Mouse (Mus musculus) forebrain, embryonic 15.5 days (tissue): ENCODE measurements around the gene Cd101. TPM values are rescaled to one million over a fixed set of nuclear protein-coding genes. Genes with fewer than 3 reads are reported as not detected.

Experiments used
- ATAC-seq: fragments of 200-750 bp; cut with Nextera tagmentation; replicated peaks from 2 replicates; pipeline ENCODE4 v1.8.0; 2017; ENCODE audit warnings: mild to moderate bottlenecking, moderate TSS enrichment, moderate library complexity
- H3K27ac ChIP-seq: fragments of 300-500 bp; sonication (generic); replicated peaks from 2 replicates; pipeline ENCODE4 v1.5.1; 2015; ENCODE audit warnings: mild to moderate bottlenecking, inconsistent platforms
- H3K27me3 ChIP-seq: fragments of 300-500 bp; sonication (generic); 2 replicates; pipeline ENCODE4 v1.6.1; 2015; ENCODE audit warnings: inconsistent platforms
- H3K36me3 ChIP-seq: fragments of 300-500 bp; sonication (generic); 2 replicates; pipeline ENCODE4 v1.6.1; 2015; ENCODE audit warnings: mild to moderate bottlenecking, inconsistent platforms
- H3K4me1 ChIP-seq: fragments of 300-500 bp; sonication (generic); 2 replicates; pipeline ENCODE4 v1.6.1; 2015; ENCODE audit warnings: inconsistent platforms
- H3K4me2 ChIP-seq: fragments of 300-500 bp; sonication (generic); replicated peaks from 2 replicates; pipeline ENCODE4 v1.6.1; 2015; ENCODE audit warnings: mild to moderate bottlenecking, inconsistent platforms
- H3K4me3 ChIP-seq: fragments of 300-500 bp; sonication (generic); 2 replicates; pipeline ENCODE4 v1.5.1; 2015; ENCODE audit warnings: mild to moderate bottlenecking, inconsistent platforms
- H3K9ac ChIP-seq: fragments of 300-500 bp; sonication (generic); replicated peaks from 2 replicates; pipeline ENCODE4 v1.6.1; 2015; ENCODE audit warnings: mild to moderate bottlenecking, inconsistent platforms
- H3K9me3 ChIP-seq: fragments of 300-500 bp; sonication (generic); 2 replicates; pipeline ENCODE4 v1.6.1; 2016; ENCODE audit warnings: inconsistent platforms
- WGBS: fragments of 180-500 bp; shearing (Covaris S2); methylation state at CpG from one replicate; pipeline ENCODE4 v1.1.7; 2015; ENCODE audit warnings: mixed read lengths; 5-methylcytosine and 5-hydroxymethylcytosine counted together
- polyA plus RNA-seq: library from polyadenylated mRNA; unstranded; fragments of >200 nt; fragmentation: Nextera tagmentation; extraction: Ambion mirVana; gene quantifications from 2 replicates; pipeline ENCODE4 v1.2.1, GENCODE M21; 2015

The Cd101 gene
- polyA plus RNA-seq, 1 experiment from 2014 or later: 0.05 TPM

DNA sequence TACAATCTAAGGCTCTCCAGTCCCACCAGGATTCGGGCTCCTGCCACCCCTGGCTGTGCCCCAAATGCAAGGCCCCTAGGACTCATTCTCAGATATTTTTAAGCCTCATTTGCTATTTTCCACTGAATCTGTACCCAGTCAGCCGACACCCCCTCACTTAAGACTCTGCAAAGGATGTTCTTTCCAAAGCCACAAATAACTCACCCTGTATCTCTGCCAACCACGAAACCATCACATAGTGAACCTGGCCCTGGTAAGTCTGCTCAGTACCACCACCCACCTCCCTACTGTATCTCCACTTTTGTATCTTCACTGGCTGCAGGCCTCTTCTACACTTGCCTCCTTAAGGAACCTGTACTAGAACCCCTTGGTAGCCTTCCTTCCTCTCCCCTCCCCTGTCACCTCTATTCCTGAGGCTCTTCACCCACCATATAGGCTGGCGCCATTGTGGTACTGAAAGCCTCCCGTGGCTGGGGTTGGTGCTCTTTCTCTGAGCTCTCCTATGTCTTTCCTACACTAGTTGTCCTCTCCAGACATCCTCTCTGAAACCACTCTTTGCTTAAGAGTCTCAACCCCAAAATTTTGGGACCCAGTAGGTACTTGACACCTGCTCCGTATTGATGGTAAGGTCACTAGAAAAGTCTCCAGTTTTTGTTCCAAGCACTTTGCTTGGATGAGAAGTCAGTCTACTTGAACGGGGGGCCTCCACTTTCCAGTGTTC lies 32.7 kb upstream of the Cd101 start:
- Histone ChIP-seq H3K27me3 (no peaks in the 10 kb centered on the region), H3K27ac (no peak overlapping the region), H3K4me1 (peaks cover 10% of the 10 kb centered on the region; the same call in 1 of the 2 replicates), H3K9ac (no peak overlapping the region), H3K4me3 (no peak overlapping the region), H3K36me3 (peaks cover 4% of the 10 kb centered on the region), H3K9me3 (no peaks in the 10 kb centered on the region), H3K4me2 (no peak overlapping the region)
- no peak for ATAC-seq
- WGBS: 91% methylated on average over 7 of the region's 7 CpGs

DNA sequence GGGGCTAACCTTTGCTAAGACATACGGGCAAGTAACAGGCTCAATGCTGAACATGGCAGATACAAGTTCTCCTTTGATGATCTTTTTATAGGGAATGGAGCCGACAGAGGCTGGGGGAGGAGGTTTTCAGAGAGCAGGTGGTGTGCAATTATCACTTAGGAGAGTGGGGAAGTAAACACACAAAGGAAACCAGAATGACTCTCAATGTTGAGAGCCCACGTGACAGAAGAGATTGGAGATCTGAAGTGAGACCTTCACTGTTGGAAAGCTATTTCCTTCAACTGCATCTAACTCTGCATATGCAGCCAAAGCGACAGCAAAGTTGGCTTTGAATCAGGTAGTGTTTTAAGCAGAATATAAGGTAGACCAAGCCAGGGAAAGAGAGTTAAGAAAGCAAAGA lies 29.9 kb upstream of the Cd101 start:
- H3K4me3 ChIP-seq: no peak overlapping the region
- no peak overlapping the region for H3K27ac ChIP-seq
- no peaks in the 10 kb centered on the region for H3K27me3 ChIP-seq
- no peaks in the 10 kb centered on the region for H3K4me1 ChIP-seq
- H3K4me2 ChIP-seq: no peak overlapping the region
- no peak overlapping the region for H3K9ac ChIP-seq
- peaks cover 4% of the 10 kb centered on the region for H3K36me3 ChIP-seq
- 68% methylated on average over 4 of the region's 4 CpGs for WGBS
- 0 out of 2 replicates have a peak, but pooled peaks have one; percentile 26 for ATAC-seq
- H3K9me3 ChIP-seq: no peaks in the 10 kb centered on the region

DNA sequence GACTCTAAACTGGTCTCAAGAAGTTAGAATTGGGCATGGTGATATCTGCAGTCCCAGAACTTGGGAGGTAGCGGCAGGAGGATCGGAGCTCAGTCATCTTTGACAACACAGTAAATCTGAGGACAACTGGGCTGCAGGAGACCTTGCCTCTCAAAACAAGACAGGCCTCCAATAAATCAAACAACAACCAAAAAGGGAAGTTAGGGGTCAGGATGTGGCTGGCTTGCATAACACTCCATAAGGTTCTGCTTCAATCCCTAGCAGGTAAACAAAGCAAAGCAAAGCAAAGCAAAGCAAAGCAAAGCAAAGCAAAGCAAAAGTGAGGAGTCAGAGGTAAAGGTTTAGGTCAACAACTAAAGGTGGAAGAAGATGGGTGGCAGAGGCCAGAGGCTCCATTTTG lies 28.8 kb upstream of the Cd101 start:
- Histone ChIP-seq H3K27ac (no peak overlapping the region), H3K27me3 (no peaks in the 10 kb centered on the region), H3K36me3 (peaks cover 4% of the 10 kb centered on the region), H3K4me3 (no peak overlapping the region), H3K4me2 (no peak overlapping the region), H3K9me3 (no peaks in the 10 kb centered on the region), H3K9ac (no peak overlapping the region), H3K4me1 (no peaks in the 10 kb centered on the region)
- 97% methylated on average over 2 of the region's 2 CpGs for WGBS
- no peak for ATAC-seq

DNA sequence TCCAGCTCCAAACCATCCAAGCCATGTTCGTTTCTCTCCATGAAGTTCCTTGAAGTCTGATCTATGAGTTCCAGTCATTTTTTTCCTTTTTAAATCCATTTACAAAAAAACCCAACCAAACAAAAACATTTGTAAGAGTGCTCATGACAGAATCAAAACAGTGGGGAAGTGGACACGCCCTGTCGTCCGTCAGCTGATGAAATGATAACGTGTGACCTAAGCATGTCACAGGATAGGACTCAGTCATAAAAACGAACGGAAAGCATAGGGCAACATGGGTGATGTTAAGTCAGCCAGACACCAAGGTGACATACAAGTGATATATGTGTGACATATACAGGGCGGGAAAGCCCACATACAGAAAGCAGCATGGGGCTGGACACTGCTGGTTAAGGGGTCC lies 25.9 kb upstream of the Cd101 start:
- Histone ChIP-seq H3K9me3 (no peaks in the 10 kb centered on the region), H3K4me1 (no peaks in the 10 kb centered on the region), H3K36me3 (peaks cover 4% of the 10 kb centered on the region), H3K4me2 (no peak overlapping the region), H3K4me3 (no peak overlapping the region), H3K27ac (no peak overlapping the region), H3K9ac (no peak overlapping the region), H3K27me3 (no peaks in the 10 kb centered on the region)
- no peak for ATAC-seq
- WGBS: 89% methylated on average over 8 of the region's 8 CpGs

DNA sequence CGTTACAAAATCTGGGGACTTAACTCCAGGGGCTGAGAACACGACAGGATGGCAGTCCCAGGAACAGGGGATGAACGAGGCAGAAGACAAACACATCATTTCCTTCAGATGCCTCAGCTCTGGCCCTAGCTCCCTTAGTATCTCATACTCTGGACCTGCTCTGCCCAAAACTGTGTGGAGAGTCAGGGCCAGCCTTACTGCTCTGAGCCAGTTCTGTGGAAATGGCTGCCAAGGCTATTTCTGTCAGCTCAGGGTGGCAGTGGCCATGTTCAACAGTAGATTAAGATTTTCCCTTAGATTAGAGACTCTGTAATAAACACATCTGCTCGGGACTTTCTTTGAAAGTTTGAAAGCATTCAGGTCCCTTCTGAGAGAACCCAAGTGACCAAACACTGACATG lies 22.2 kb upstream of the Cd101 start:
- no peaks in the 10 kb centered on the region; the same call in 1 of the 2 replicates for H3K36me3 ChIP-seq
- 76% methylated on average over 4 of the region's 4 CpGs for WGBS

DNA sequence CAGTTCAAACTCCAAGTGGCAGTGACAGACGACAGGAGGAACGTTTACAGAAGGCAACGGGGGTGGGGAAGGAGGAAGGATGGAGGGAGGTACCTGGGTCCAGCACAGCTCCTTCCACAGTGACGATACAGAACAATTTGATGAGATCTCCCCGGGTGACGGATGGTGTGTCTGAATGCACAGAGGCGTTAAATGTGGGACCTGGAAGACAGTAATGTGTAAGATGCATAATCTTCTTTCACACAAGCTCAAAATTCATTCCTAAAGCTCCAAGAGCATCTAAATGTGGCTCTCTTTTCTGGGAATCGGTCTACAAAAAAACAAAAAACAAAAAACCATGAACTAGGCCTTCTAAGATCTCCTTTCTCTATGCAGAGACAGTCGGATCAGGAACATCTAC lies 20.6 kb upstream of the Cd101 start:
- no peak overlapping the region for H3K9ac ChIP-seq
- WGBS: 87% methylated on average over 9 of the region's 9 CpGs
- H3K36me3 ChIP-seq: no peaks in the 10 kb centered on the region; the same call in 1 of the 2 replicates
- H3K27ac ChIP-seq: no peak overlapping the region
- no peak for ATAC-seq
- H3K4me2 ChIP-seq: no peak overlapping the region
- H3K9me3 ChIP-seq: no peaks in the 10 kb centered on the region
- H3K4me3 ChIP-seq: no peak overlapping the region
- no peaks in the 10 kb centered on the region for H3K27me3 ChIP-seq
- H3K4me1 ChIP-seq: peaks cover 12% of the 10 kb centered on the region

More for the DNA sequence above, 22.2 kb upstream of the Cd101 start:
- Histone ChIP-seq H3K4me1 (peaks cover 12% of the 10 kb centered on the region), H3K4me2 (no peak overlapping the region), H3K27ac (no peak overlapping the region), H3K9me3 (no peaks in the 10 kb centered on the region), H3K9ac (no peak overlapping the region), H3K4me3 (no peak overlapping the region), H3K27me3 (no peaks in the 10 kb centered on the region)
- no peak for ATAC-seq

DNA sequence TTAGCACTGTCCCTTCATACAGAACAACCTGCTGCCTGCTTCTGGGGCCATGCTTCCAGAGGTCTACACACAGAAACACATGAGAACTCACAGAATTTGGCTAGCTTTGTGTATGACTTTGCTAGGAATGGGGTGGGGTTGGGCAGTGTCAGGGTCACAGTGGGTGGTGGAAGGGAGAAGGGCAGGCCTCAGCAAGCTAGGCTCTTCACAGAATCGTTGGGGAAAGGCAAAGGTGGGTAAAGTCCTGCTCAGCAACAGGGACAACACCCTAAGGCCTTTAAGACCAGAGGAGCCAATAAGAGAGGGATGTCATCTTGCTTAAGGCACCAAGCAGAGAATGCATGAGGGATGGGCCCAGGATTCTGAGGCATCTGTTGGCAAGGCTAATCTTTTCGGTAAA lies 19.4 kb upstream of the Cd101 start:
- 68% methylated on average over 2 of the region's 2 CpGs for WGBS
- H3K27ac ChIP-seq: peak overlapping the region; percentile 9; the same call in 1 of the 2 replicates
- no peak overlapping the region for H3K9ac ChIP-seq
- H3K4me2 ChIP-seq: no peak overlapping the region
- H3K36me3 ChIP-seq: no peaks in the 10 kb centered on the region; the same call in 1 of the 2 replicates
- H3K27me3 ChIP-seq: no peaks in the 10 kb centered on the region
- ATAC-seq: no peak
- no peaks in the 10 kb centered on the region for H3K9me3 ChIP-seq
- H3K4me3 ChIP-seq: no peak overlapping the region
- peaks cover 12% of the 10 kb centered on the region for H3K4me1 ChIP-seq

DNA sequence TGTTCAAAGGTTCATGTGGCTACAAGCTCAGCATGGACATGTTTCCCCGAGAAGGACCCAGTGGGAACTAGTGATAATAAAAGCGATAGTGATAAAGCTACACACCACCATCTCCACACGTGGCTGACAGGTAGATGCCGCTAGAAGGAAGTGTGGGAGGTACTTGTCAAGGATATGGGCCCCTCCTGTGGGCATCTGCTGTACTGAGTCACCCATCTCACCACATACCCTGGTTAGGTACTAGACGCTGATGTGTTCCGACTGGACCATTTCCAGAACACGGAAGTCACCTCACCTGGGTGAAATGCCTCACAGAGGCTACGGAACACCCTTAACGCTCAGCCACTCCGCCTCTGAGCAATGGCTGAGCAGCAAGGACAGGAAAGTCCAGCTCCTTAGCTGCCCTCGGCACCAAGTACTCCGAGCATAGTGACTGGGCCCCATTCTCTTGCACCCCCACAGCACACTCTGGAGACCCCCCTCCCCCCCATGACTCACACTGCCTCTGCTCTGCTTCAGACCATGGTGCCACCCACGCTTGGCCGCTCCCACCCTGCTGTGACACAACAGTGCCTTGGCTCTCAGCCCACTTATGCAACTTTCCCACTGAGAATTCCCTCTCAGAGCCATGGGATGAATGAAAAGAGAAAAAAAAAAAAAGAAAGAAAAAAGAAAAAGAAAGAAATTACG lies 18.4 kb upstream of the Cd101 start:
- Histone ChIP-seq H3K27ac (no peak overlapping the region), H3K4me3 (no peak overlapping the region), H3K36me3 (no peaks in the 10 kb centered on the region; the same call in 1 of the 2 replicates), H3K9ac (no peak overlapping the region), H3K4me2 (no peak overlapping the region), H3K27me3 (no peaks in the 10 kb centered on the region), H3K9me3 (no peaks in the 10 kb centered on the region), H3K4me1 (peaks cover 17% of the 10 kb centered on the region)
- ATAC-seq: peak; percentile 74
- WGBS: 65% methylated on average over 15 of the region's 15 CpGs

DNA sequence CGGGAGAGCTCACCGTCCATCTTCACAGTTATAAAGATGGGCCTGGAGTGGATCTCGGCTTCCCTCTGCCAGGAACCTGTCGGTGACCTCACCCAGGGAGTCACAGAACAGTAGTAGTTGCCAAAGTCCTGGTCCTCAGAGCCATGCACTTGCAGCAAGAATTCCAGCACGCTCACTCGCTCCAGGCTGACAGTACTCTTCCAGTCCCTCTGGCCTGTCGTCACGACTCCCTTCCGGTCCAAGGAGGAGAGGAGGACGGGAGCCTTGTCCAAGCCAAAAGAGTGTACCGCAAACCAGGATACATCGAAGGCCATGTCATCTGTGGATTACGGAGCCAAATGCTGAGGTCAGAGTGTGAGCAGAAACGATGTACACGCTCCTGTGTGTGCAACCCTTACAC lies 16.1 kb upstream of the Cd101 start:
- Histone ChIP-seq H3K4me3 (no peak overlapping the region), H3K36me3 (no peaks in the 10 kb centered on the region; the same call in 1 of the 2 replicates), H3K9me3 (no peaks in the 10 kb centered on the region), H3K4me2 (no peak overlapping the region), H3K9ac (no peak overlapping the region), H3K27ac (no peak overlapping the region), H3K4me1 (peaks cover 17% of the 10 kb centered on the region), H3K27me3 (no peaks in the 10 kb centered on the region)
- ATAC-seq: no peak
- WGBS: 91% methylated on average over 15 of the region's 15 CpGs

DNA sequence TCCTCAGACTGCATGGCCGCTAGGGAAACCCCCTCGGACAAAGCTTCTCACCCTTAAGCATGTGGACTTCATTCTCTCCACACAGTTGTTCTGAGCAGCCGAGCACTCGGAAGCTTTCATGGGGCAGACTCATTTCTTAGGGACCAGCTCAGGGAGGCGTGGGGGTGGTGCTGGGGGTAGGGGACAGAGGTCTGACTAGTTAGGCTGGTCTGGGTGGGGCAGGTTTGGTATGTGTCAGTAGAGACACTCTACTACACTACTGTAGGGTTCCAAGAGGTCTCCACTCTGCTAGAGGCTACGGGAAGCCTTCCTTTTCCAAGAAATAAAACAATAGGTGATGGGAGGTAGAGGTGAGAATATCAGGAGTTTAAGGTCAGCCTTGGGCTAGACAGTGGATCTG lies 15.3 kb upstream of the Cd101 start:
- no peak overlapping the region for H3K4me2 ChIP-seq
- no peaks in the 10 kb centered on the region for H3K27me3 ChIP-seq
- H3K9ac ChIP-seq: no peak overlapping the region
- ATAC-seq: no peak
- H3K4me3 ChIP-seq: no peak overlapping the region
- H3K36me3 ChIP-seq: no peaks in the 10 kb centered on the region; the same call in 1 of the 2 replicates
- no peaks in the 10 kb centered on the region for H3K9me3 ChIP-seq
- H3K4me1 ChIP-seq: peaks cover 17% of the 10 kb centered on the region
- H3K27ac ChIP-seq: no peak overlapping the region
- 89% methylated on average over 6 of the region's 6 CpGs for WGBS

DNA sequence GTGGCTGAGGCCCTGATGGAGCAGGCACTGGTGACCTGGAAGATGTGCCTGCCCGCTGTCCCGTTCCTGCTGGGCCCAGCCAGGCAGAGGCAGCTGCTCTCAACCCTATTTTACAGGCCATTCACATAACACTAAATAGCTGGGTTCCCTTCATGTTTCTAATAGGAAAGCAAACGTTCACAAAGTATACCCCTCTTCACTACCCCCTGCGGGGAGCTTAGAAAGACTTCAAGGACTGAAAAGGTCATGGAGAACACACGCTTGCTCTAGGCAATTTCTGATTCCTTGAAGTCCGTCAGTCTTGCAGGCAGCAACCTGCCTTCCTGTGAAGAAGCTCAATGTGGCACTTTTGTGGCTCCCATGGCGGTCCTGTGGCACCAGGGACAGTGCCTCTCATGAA lies 12.6 kb upstream of the Cd101 start:
- H3K9ac ChIP-seq: no peak overlapping the region
- no peaks in the 10 kb centered on the region for H3K9me3 ChIP-seq
- no peaks in the 10 kb centered on the region for H3K27me3 ChIP-seq
- H3K27ac ChIP-seq: no peak overlapping the region
- 48% methylated on average over 7 of the region's 7 CpGs for WGBS
- no peaks in the 10 kb centered on the region for H3K36me3 ChIP-seq
- no peak for ATAC-seq
- no peak overlapping the region for H3K4me3 ChIP-seq
- H3K4me2 ChIP-seq: no peak overlapping the region
- peaks cover 5% of the 10 kb centered on the region; the same call in 1 of the 2 replicates for H3K4me1 ChIP-seq

DNA sequence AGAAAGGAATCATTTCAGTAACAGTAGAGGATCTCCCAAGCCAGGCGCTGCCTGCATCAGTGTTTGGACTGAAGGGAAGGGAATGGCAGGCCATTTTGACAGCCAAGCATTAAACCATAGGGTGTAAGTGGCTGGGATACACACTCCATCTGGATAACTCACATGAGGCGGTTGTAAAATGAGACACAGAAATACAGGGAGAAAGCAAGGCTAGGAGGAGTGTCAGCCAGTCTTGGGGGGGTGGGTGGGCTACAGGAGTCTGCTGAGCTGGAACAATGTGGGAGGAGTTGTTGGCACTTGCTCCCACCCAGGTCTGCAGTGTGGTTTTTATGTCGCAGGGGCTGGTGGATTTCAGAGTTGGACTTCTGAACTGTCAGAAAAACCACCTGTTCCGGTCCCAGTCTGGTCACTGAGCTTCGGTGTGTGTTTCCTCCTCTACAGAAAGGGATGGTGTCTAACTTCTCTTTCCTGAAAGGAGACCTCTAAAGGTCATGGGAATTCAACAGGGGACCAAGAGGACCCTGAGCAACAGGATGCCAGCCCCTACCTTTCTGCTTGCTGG lies 8.7 kb upstream of the Cd101 start:
- 69% methylated on average over 5 of the region's 5 CpGs for WGBS
- Histone ChIP-seq H3K27ac (no peak overlapping the region), H3K9me3 (no peaks in the 10 kb centered on the region), H3K4me2 (no peak overlapping the region), H3K9ac (no peak overlapping the region), H3K36me3 (no peaks in the 10 kb centered on the region), H3K4me3 (no peak overlapping the region), H3K27me3 (no peaks in the 10 kb centered on the region), H3K4me1 (no peaks in the 10 kb centered on the region)
- ATAC-seq: no peak
